Mouse (Mus musculus) stomach, embryonic 16.5 days (tissue): ENCODE measurements at regions not wholly inside any gene's neighbourhood (a gene's known extent, or its start where the extent isn't known, plus 50 kb on each side); places are given as distances from the start of the nearest gene placed in this dataset.

Experiments
- ATAC-seq: fragments of 200-750 bp; cut with Nextera tagmentation; 2 replicates; pipeline ENCODE4 v1.8.0; 2017; ENCODE audit warnings: moderate number of reproducible peaks, moderate TSS enrichment; ENCODE audit not compliant: insufficient read depth, low FRiP score
- H3K27ac ChIP-seq: fragments of 300-500 bp; sonication (generic); 2 replicates; pipeline ENCODE4 v1.5.1; 2014; ENCODE audit warnings: low read length
- H3K27me3 ChIP-seq: fragments of 300-500 bp; sonication (generic); 2 replicates; pipeline ENCODE4 v1.6.1; 2014; ENCODE audit warnings: low read length, control low read depth, mixed read lengths; ENCODE audit not compliant: control insufficient read depth, insufficient read depth
- H3K36me3 ChIP-seq: fragments of 300-500 bp; sonication (generic); 2 replicates; pipeline ENCODE4 v1.6.1; 2014; ENCODE audit warnings: low read length; ENCODE audit not compliant: control insufficient read depth, insufficient read depth
- H3K4me1 ChIP-seq: fragments of 300-500 bp; sonication (generic); 2 replicates; pipeline ENCODE4 v1.6.1; 2014; ENCODE audit warnings: low read length, control low read depth, mixed read lengths; ENCODE audit not compliant: control insufficient read depth, insufficient read depth
- H3K4me2 ChIP-seq: fragments of 300-500 bp; sonication (generic); 2 replicates; pipeline ENCODE4 v1.6.1; 2014; ENCODE audit warnings: low read depth, low read length, mixed read lengths
- H3K4me3 ChIP-seq: fragments of 300-500 bp; sonication (generic); replicated peaks from 2 replicates; pipeline ENCODE4 v1.5.1; 2014; ENCODE audit warnings: mild to moderate bottlenecking, low read length
- H3K9ac ChIP-seq: fragments of 300-500 bp; sonication (generic); 2 replicates; pipeline ENCODE4 v1.6.1; 2014; ENCODE audit warnings: low read length
- H3K9me3 ChIP-seq: fragments of 300-500 bp; sonication (generic); replicated peaks from 2 replicates; pipeline ENCODE4 v1.6.1; 2016; ENCODE audit warnings: low read length, control low read depth; ENCODE audit not compliant: control insufficient read depth
- WGBS: fragments of 180-500 bp; shearing (Covaris S2); extraction: QIAGEN DNeasy Blood & Tissue Kit; methylation state at CpG from one replicate; pipeline ENCODE4 v1.1.7; 2014; 5-methylcytosine and 5-hydroxymethylcytosine counted together

GRCm38 (mm10) chrX:121301915-121302314, 989.0 kb upstream of the H2afb3 start:
- WGBS, result 41% methylated on average over 6 of the region's 6 CpGs

GRCm38 (mm10) chrX:121291239-121291638, 978.3 kb upstream of the H2afb3 start:
- Histone ChIP-seq H3K4me3 (no peak overlapping the region), H3K36me3 (no peaks in the 10 kb centered on the region), H3K9ac (no peak overlapping the region), H3K9me3 (no peaks in the 10 kb centered on the region), H3K4me2 (no peak overlapping the region), H3K27me3 (no peaks in the 10 kb centered on the region), H3K27ac (no peak overlapping the region), H3K4me1 (no peaks in the 10 kb centered on the region)
- no peak for ATAC-seq

More at GRCm38 (mm10) chrX:121301915-121302314, 989.0 kb upstream of the H2afb3 start:
- ATAC-seq, result no peak
- Histone ChIP-seq H3K9ac (no peak overlapping the region), H3K4me1 (no peaks in the 10 kb centered on the region), H3K4me2 (no peak overlapping the region), H3K9me3 (no peaks in the 10 kb centered on the region), H3K27me3 (no peaks in the 10 kb centered on the region), H3K36me3 (no peaks in the 10 kb centered on the region), H3K4me3 (no peak overlapping the region), H3K27ac (no peak overlapping the region)

- ATAC-seq, result no peak
- no peak overlapping the region for H3K9ac ChIP-seq
- no peaks in the 10 kb centered on the region for H3K9me3 ChIP-seq
- no peak overlapping the region for H3K4me3 ChIP-seq
- no peaks in the 10 kb centered on the region for H3K27me3 ChIP-seq
- no peaks in the 10 kb centered on the region for H3K36me3 ChIP-seq
- no peak overlapping the region for H3K27ac ChIP-seq
- H3K4me2 ChIP-seq, result no peak overlapping the region
- H3K4me1 ChIP-seq, result no peaks in the 10 kb centered on the region
Measured at GRCm38 (mm10) chrX:121270071-121270470, 957.2 kb upstream of the H2afb3 start.

GRCm38 (mm10) chrX:121269620-121270019, 956.7 kb upstream of the H2afb3 start:
- Histone ChIP-seq H3K27ac (no peak overlapping the region), H3K9me3 (no peaks in the 10 kb centered on the region), H3K27me3 (no peaks in the 10 kb centered on the region), H3K4me1 (no peaks in the 10 kb centered on the region), H3K4me3 (no peak overlapping the region), H3K36me3 (no peaks in the 10 kb centered on the region), H3K9ac (no peak overlapping the region), H3K4me2 (no peak overlapping the region)
- 26% methylated on average over 2 of the region's 2 CpGs for WGBS
- ATAC-seq, result no peak

- H3K27me3 ChIP-seq, result no peaks in the 10 kb centered on the region
- peak; percentile 69; the same call in 1 of the 2 replicates for ATAC-seq
- no peak overlapping the region for H3K27ac ChIP-seq
- no peak overlapping the region for H3K9ac ChIP-seq
- no peak overlapping the region for H3K4me2 ChIP-seq
- no peaks in the 10 kb centered on the region for H3K9me3 ChIP-seq
- H3K4me1 ChIP-seq, result no peaks in the 10 kb centered on the region
- no peaks in the 10 kb centered on the region for H3K36me3 ChIP-seq
- no peak overlapping the region for H3K4me3 ChIP-seq
- WGBS, result 35% methylated on average over 3 of the region's 3 CpGs
Measured at GRCm38 (mm10) chrX:121232142-121233000, 919.5 kb upstream of the H2afb3 start.
